Mouse (Mus musculus) ES-Bruce4 (cell line): Measurements from ENCODE around the gene Ift122.
"Not testable (repeated sequence)": the region's sequence is repeated elsewhere in the genome, so short reads cannot be mapped to it uniquely, and the experiment has no call there.

ENCODE experiments used
- CTCF ChIP-seq: IDR thresholded peaks from one replicate; pipeline ENCODE4 v1.8.1; 2011; ENCODE audit warnings: low read depth, low read length
- EP300 ChIP-seq: IDR thresholded peaks from 2 replicates; pipeline ENCODE4 v1.6.1; 2011; ENCODE audit warnings: low read depth, low read length; ENCODE audit not compliant: insufficient read depth

DNA sequence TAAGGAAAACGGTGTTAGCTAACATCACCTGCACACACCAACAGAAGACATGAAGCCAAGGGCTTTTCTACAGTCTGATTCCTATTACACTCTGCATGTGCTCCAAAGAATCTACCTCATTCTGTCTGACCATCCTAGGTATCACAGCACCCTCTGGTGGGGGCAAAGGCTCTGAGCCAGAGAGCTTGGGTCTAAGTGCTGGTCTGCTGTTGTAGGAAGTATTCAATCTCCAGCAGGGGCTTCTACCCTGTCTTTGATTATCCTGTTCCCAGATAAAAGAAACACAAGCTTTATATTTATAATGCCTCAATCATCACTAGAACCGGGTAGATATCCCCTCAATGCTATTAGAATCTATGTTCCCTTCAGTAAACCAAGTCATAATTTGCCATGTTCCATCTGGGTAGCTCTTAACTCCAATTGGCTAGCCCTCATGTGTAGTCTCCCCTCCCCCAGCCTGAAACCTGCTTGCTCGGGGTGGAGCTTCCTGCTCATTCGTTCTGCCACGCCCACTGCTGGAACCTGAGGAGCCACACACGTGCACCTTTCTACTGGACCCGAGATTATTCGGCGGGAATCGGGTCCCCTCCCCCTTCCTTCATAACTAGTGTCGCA, 29.3 kb upstream of the Ift122 start:
- peak; percentile 66 for TF ChIP-seq CTCF
- TF ChIP-seq EP300 = not testable (repeated sequence)
